Mouse (Mus musculus): ENCODE data around the gene Josd1.

DNA sequence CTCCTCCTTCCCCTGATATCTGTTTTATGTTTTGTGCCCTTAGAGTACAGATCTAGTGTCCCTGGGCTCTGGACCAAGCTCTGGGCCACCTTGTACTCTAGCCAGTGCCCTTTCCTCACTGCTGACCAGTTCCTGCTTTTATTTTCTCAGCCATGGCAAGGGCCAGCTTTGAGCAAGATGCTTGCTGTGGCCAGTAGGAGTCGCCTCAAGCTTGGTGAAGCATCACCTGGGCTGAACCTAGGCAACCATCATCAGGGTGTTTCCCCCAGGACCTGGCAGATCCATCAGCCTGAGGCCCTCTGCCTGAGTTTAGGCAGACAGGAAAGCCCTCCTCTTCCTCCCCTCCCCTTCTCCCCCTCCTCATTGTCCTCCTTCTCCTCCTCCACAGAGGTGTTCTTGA lies 35.7 kb upstream of the Josd1 start:
- peak; percentile 94 for TF ChIP-seq CTCF (IDR thresholded peaks at IDR 0.05; ENCODE audit: low read depth, low read length)
- no peak for TF ChIP-seq POLR2A (IDR thresholded peaks at IDR 0.05; ENCODE audit: extremely low read depth, insufficient read depth, low read length)
